Mouse (Mus musculus) spleen, adult 18-20 months (tissue): ENCODE measurements at regions not wholly inside any gene's neighbourhood (a gene's known extent, or its start where the extent isn't known, plus 50 kb on each side); places are given as distances from the start of the nearest gene placed in this dataset.

Experiments used
- DNase-seq, 2 experiments: peaks; one replicate each; pipeline ENCODE4 v3.0.0; 2022; ENCODE audit warnings: mixed read lengths in 2 of 2

- DNase-seq: no peak
These were observed 50.5 kb upstream of the Ednra start for GRCm38 (mm10) chr8:77774551-77775335.

DNA sequence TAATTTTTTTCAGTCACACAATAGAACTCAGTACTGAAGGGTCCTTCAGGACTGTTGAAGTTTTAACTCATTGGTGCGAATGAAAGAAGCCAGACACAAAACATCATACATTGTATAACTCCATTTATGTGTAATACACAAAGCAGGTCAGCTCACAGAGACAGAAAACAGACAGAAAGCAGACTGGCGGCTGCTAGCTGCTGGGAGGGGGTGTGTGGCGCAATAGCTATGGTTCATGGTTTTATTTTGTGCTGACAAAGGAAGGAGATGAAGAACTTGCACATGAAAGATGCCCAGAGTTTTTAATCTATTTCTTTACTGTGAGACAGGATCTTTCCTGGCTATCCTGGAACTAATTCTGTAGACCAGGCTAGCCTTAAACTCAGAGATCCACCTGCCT is 51.3 kb upstream of the Ednra start:
- no peak for DNase-seq

- DNase-seq: no peak
These were observed 53.3 kb upstream of the Ednra start for GRCm38 (mm10) chr8:77777597-77777996.

GRCm38 (mm10) chr8:77785676-77786255 is 61.5 kb upstream of the Ednra start:
- no peak for DNase-seq

GRCm38 (mm10) chr8:77794911-77795310 is 70.6 kb upstream of the Ednra start:
- DNase-seq: no peak

- DNase-seq: no peak
These were observed 79.1 kb upstream of the Ednra start for GRCm38 (mm10) chr8:77803147-77803903.

DNA sequence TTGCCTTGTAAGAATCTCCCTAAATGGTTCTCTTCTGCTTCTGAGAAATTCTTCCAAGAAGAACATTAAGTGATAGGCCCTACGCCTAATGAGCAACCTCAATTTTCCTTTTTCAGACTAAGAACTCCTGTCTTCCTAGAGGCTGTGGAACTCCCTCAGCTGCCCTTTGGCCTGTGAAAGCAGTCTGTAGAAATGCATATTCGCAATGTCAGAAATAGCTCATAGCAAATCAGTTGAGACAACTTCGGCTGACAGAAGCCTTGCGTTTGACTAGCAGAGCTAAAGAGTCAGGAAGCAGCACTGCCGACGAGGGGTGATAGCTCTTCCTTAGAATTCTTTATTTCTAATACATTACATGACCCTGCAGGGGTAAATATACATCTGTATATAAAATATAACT is 80.3 kb upstream of the Ednra start:
- DNase-seq: no peak

GRCm38 (mm10) chr8:77804956-77805355 is 80.7 kb upstream of the Ednra start:
- DNase-seq: no peak

GRCm38 (mm10) chr8:77805657-77806056 is 81.4 kb upstream of the Ednra start:
- DNase-seq: no peak

GRCm38 (mm10) chr8:77814796-77815647 is 90.8 kb upstream of the Ednra start:
- DNase-seq: no peak

DNA sequence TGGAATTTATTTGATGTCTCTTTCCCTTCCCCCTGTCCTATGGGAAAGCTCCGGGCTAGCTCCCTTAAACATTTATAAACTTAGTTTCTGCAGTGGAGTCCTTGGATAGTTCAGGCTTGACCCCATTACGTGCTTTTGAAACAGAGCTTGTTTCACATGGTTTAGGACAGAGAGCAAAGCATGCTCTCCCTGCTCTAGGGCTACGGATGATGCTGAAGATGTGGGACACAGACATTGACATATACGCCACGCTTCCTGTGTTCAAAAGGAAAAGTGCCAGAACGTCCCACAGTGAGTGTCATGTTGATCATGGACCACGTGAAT is 91.3 kb upstream of the Ednra start:
- no peak for DNase-seq

GRCm38 (mm10) chr8:77816217-77816616 is 92.0 kb upstream of the Ednra start:
- DNase-seq: no peak

GRCm38 (mm10) chr8:77825786-77826185 is 101.5 kb upstream of the Ednra start:
- DNase-seq: no peak

DNA sequence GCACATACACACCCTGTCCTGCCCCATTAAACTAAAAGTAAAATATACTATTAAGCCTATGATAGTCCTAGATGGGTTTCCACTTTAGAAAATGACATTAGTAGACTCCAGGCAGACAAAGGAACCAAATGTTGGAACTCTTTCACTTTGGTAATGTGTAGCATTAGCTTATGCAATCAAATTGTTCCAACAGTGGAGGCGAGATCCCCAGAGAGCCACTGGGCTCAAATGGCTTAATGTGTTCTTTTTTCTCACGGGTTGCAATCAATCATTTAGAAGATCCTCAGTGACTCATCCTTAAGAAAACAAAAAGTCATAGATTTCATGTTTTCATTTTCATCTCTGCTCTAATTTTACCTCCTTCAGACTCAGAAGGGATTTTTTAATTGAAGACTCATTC is 102.0 kb upstream of the Ednra start:
- no peak for DNase-seq

GRCm38 (mm10) chr8:77828079-77828478 is 103.8 kb upstream of the Ednra start:
- DNase-seq: no peak

- no peak for DNase-seq
These were observed 105.0 kb upstream of the Ednra start for GRCm38 (mm10) chr8:77829126-77829748.

- DNase-seq: no peak
These were observed 105.5 kb upstream of the Ednra start for GRCm38 (mm10) chr8:77829764-77830163.

DNA sequence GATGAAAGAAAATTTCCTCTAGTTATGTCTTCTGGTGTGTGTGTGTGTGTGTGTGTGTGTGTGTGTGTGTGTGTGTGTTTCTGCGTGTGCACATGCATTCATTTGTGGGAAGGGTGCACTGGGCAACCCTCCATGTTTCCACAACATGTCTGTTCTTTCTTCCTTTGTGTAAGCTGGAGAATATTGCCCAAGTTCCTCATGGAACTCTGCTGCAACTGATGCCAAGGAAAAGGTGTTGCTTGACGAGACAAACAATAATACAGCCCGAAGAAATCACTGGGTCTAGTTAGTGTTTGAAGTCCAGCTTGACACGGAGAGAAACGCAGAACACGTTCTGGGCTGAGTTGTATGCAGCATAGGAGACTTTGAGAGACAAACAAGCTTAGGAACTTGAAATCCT is 110.0 kb upstream of the Ednra start:
- no peak for DNase-seq

- no peak for DNase-seq
These were observed 112.7 kb upstream of the Ednra start for GRCm38 (mm10) chr8:77836902-77837489.

GRCm38 (mm10) chr8:77842392-77843139 is 118.3 kb upstream of the Ednra start:
- no peak for DNase-seq

DNA sequence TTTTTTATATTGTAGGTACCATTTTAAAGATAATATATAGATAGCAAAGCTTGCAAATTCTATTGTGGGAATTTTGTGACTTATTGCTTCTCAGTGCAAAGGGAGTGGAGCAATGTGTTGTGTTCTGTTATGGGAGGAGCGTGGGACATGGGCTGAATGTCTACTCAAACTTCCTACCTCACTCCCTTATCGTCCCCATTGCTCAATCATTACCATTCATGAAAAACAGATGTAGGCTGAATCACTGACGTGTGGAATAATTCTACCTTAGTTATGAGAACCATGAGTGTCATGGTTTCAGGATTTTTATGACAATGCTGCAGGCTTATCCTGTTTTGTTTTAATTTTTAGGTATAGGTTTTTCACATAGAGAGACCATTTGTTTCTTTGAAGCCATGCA is 119.0 kb upstream of the Ednra start:
- no peak for DNase-seq

- no peak for DNase-seq
These were observed 126.3 kb upstream of the Ednra start for GRCm38 (mm10) chr8:77850523-77850922.
